Mouse (Mus musculus) cortical plate, adult 2 months (tissue): ENCODE data around the gene Clmn. TPM values are rescaled to one million over a fixed set of nuclear protein-coding genes. Genes with fewer than 3 reads are reported as not detected.

Experiments used
- H3K27ac ChIP-seq: fragments of 200-500 bp; 2 replicates; pipeline ENCODE4 v1.5.1; 2012; ENCODE audit warnings: low read length, control low read depth, inconsistent platforms; ENCODE audit not compliant: insufficient read depth
- H3K4me1 ChIP-seq: fragments of 200-500 bp; 2 replicates; pipeline ENCODE4 v1.6.1; 2011; ENCODE audit warnings: low read length; ENCODE audit not compliant: control insufficient read depth, insufficient read depth
- H3K4me3 ChIP-seq: fragments of 200-500 bp; 2 replicates; pipeline ENCODE4 v1.5.1; 2011; ENCODE audit warnings: mild to moderate bottlenecking, low read length, control low read depth; ENCODE audit not compliant: insufficient read depth
- CTCF ChIP-seq: fragments of 200-500 bp; IDR thresholded peaks from 2 replicates; pipeline ENCODE4 v1.5.1; 2011; ENCODE audit warnings: mild to moderate bottlenecking, control low read depth, low read length; ENCODE audit not compliant: insufficient read depth; ENCODE audit errors: extremely low read depth
- POLR2A ChIP-seq: fragments of 200-500 bp; IDR thresholded peaks from 2 replicates; pipeline ENCODE4 v1.6.1; 2011; ENCODE audit warnings: mild to moderate bottlenecking, low read length, control low read depth; ENCODE audit not compliant: insufficient read depth; ENCODE audit errors: extremely low read depth
- polyA plus RNA-seq: library from polyadenylated mRNA; depleted of rRNA; stranded (reverse); fragments of >200 nt; gene quantifications from 2 replicates; pipeline ENCODE4 v1.2.3, GENCODE M21; 2012

Gene Clmn
- polyA plus RNA-seq, 1 experiment, result 20.6 TPM

GRCm38 (mm10) chr12:104859140-104859539 is 5.7 kb downstream of the Clmn start:
- peaks cover 5% of the 10 kb centered on the region; the same call in 1 of the 2 replicates for H3K4me1 ChIP-seq
- H3K27ac ChIP-seq, result peak overlapping the region; percentile 93
- TF ChIP-seq POLR2A (no peak), CTCF (no peak)
- no peak overlapping the region for H3K4me3 ChIP-seq

- Histone ChIP-seq H3K4me1 (peaks cover 5% of the 10 kb centered on the region; the same call in 1 of the 2 replicates), H3K4me3 (no peak overlapping the region), H3K27ac (peak overlapping the region; percentile 93)
- TF ChIP-seq POLR2A, result no peak
- no peak for TF ChIP-seq CTCF
Observed at GRCm38 (mm10) chr12:104858732-104859131, 6.1 kb downstream of the Clmn start.

GRCm38 (mm10) chr12:104857614-104858013 is 7.3 kb downstream of the Clmn start:
- Histone ChIP-seq H3K27ac (0 out of 2 replicates have a peak overlapping the region, but pooled peaks have one; percentile 54), H3K4me1 (peaks cover 5% of the 10 kb centered on the region; the same call in 1 of the 2 replicates), H3K4me3 (no peak overlapping the region)
- TF ChIP-seq POLR2A (no peak), CTCF (no peak)

- TF ChIP-seq CTCF (no peak), POLR2A (no peak)
- Histone ChIP-seq H3K27ac (no peak overlapping the region), H3K4me3 (no peak overlapping the region), H3K4me1 (peaks cover 5% of the 10 kb centered on the region; the same call in 1 of the 2 replicates)
Observed at GRCm38 (mm10) chr12:104856540-104856939, 8.3 kb downstream of the Clmn start.

GRCm38 (mm10) chr12:104855548-104855947 is 9.3 kb downstream of the Clmn start:
- Histone ChIP-seq H3K27ac (no peak overlapping the region), H3K4me3 (no peak overlapping the region), H3K4me1 (peaks cover 5% of the 10 kb centered on the region; the same call in 1 of the 2 replicates)
- TF ChIP-seq CTCF (no peak), POLR2A (no peak)

GRCm38 (mm10) chr12:104854826-104855225 is 10.1 kb downstream of the Clmn start:
- no peak overlapping the region for H3K27ac ChIP-seq
- H3K4me1 ChIP-seq, result peaks cover 6% of the 10 kb centered on the region; the same call in 1 of the 2 replicates
- H3K4me3 ChIP-seq, result no peak overlapping the region
- TF ChIP-seq POLR2A, result no peak
- no peak for TF ChIP-seq CTCF

GRCm38 (mm10) chr12:104853374-104853773 is 11.5 kb downstream of the Clmn start:
- no peak for TF ChIP-seq CTCF
- no peak for TF ChIP-seq POLR2A
- no peak overlapping the region for H3K4me3 ChIP-seq
- H3K4me1 ChIP-seq, result peaks cover 1% of the 10 kb centered on the region; the same call in 1 of the 2 replicates
- H3K27ac ChIP-seq, result peak overlapping the region; percentile 4; the same call in 1 of the 2 replicates

- no peak overlapping the region for H3K4me3 ChIP-seq
- TF ChIP-seq POLR2A (no peak), CTCF (no peak)
- peak overlapping the region; percentile 90 for H3K27ac ChIP-seq
- H3K4me1 ChIP-seq, result peaks cover 1% of the 10 kb centered on the region; the same call in 1 of the 2 replicates
Observed at GRCm38 (mm10) chr12:104851711-104852508, 13.0 kb downstream of the Clmn start.

- Histone ChIP-seq H3K4me3 (no peak overlapping the region), H3K27ac (peak overlapping the region; percentile 86), H3K4me1 (peaks cover 4% of the 10 kb centered on the region; the same call in 1 of the 2 replicates)
- TF ChIP-seq CTCF, result no peak
- TF ChIP-seq POLR2A, result no peak
Observed at GRCm38 (mm10) chr12:104850119-104850518, 14.8 kb downstream of the Clmn start.

GRCm38 (mm10) chr12:104848667-104849066 is 16.2 kb downstream of the Clmn start:
- Histone ChIP-seq H3K4me1 (peaks cover 6% of the 10 kb centered on the region; the same call in 1 of the 2 replicates), H3K27ac (peak overlapping the region; percentile 86), H3K4me3 (no peak overlapping the region)
- TF ChIP-seq POLR2A (no peak), CTCF (no peak)
